Mouse (Mus musculus): Measurements from ENCODE around the gene Dcst1. TPM values are rescaled to one million over a fixed set of nuclear protein-coding genes. Genes with fewer than 3 reads are reported as not detected.

Gene Dcst1
- polyA plus RNA-seq (2017; shearing (Covaris generic)), result 1.0 TPM

DNA sequence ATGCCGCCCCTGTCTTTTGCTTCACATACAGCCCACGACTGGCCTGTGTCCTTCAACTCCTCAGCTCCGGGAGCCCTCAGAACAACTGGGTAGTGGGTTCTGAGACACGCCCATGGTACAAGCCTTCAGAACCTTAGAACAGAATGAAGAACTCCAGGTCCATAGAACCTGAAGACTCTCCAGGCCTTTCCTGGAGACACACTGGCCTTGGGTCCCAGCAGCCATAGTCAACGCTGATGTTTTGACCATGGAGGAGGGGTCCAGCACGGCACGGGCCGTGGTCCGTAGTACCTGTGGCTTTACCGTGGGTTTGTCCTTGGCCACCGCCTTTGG is at the start of gene Dcst1:
Gene Dcst1 (minus strand): TSS at position 101 of the 333 bp plus-strand sequence.

GRCm38 (mm10) chr3:89411490-89412393 is 46.7 kb upstream of the Dcst1 start, which contains the start of gene Flad1:
Gene Flad1 (minus strand): TSS chr3:89411870.

DNA sequence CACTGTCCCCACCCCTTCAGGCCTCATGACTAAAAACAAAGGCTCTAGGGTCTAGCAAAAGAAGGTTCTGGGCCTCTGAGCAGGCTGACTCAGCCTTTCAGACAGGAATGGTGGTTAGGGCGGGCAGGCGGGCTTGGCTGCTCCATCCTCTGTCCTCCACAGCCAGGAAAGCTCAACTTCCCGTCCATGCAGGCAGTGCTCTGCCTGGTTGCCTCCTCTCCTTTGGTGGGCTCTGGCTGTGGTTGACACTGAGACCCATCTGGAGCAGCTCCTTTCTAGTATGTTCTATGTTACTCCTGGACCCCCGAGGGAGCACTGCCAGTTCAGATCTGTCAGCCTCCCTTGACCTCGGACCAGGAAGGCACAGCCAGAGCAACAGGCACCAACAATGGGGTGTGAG is 37.6 kb upstream of the Dcst1 start, which contains the start of gene Lenep:
Gene Lenep (minus strand): TSS at position 101 of the 400 bp plus-strand sequence.

GRCm38 (mm10) chr3:89394006-89394893 is 29.2 kb upstream of the Dcst1 start, which contains the start of gene Zbtb7b:
Gene Zbtb7b (minus strand): TSS chr3:89394776.

GRCm38 (mm10) chr3:89361675-89362074 is 3.4 kb downstream of the Dcst1 start, which contains the start of gene Dcst2:
Gene Dcst2 (plus strand): TSS chr3:89361975.

DNA sequence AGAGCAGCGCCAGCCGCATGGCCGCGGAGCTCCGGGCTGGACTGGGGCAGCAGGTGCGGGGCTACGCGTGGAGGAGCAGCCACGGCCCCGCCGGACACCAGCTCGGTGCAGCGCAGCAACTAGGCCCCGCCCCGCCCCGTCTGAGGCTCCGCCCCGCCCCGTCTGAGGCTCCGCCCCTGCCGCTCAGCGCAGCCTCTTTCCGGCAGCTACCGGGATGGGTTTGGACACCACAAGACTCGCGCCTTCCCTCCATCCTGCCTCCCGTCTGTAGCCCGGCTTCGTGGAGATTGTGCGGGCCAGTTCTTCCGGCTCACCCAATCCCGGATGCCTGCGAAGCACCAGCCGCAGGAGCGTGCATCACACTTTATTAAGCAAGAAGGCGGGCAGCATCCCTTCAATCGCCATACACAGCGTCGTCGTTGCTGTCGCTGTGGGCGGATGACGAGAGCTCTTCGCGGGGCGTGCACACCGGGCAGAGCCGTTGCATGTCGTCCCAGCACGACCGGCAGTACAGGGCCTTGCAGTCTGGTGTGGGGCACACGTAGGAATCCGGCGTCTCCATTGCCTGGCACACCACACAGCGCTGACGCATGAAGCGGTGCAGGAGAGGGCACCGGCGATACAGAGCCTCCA is 15.1 kb downstream of the Dcst1 start, which contains the start of gene Adam15:
Gene Adam15 (minus strand): TSS at position 128 of the 633 bp plus-strand sequence.

GRCm38 (mm10) chr3:89337721-89338578 is 27.1 kb downstream of the Dcst1 start, which contains the start of gene Efna4:
Gene Efna4 (minus strand): TSS chr3:89338028.

DNA sequence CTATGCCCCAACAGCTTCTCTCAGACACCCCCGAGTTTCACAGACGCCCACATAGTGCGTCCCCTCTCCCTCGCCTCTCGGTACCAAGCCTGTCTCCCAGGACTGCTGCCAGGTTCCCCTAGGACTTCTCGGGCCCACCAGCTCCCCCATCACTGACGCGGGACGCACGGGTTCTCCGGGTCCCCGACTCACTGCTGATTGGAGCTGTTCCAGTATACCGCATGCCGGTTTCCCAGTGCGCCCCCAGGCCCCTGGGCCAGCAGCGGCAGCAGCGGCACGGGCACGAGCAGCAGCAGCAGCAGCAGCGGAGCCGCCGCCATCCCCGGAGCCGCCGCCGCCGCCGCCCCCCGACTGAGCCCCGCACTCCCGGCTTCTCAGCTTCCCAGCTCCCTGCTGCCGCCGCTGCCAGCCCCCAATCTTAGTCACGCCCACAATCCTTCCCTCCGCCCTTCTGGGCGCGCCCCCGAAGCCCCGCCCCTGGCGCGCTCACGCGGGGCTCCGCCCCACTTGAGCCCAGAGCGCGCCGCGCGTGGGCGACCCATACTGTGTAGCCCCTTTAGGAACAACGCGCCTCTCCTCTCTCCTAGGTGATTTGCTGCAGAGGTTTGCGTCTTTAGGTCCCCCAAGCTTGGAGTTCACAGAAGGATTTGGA is 42.4 kb downstream of the Dcst1 start, which contains the start of gene Efna3:
Gene Efna3 (minus strand): TSS at position 452 of the 652 bp plus-strand sequence.

Other genes starting within 250 kb of the Dcst1 start
- gene Pklr, start 229.1 kb downstream of the Dcst1 start, polyA plus RNA-seq (2017; shearing (Covaris generic)), result not detected
- gene Hcn3, start 205.1 kb downstream of the Dcst1 start, polyA plus RNA-seq (2017; shearing (Covaris generic)), result 1.4 TPM
- gene Clk2, start 200.5 kb downstream of the Dcst1 start, polyA plus RNA-seq (2017; shearing (Covaris generic)), result 24.5 TPM
- 319 TPM for gene Scamp3, start 187.8 kb downstream of the Dcst1 start, polyA plus RNA-seq (2017; shearing (Covaris generic))
- 240 TPM for gene Fam189b, start 182.1 kb downstream of the Dcst1 start, polyA plus RNA-seq (2017; shearing (Covaris generic))
- 144 TPM for gene Gba, start 162.3 kb downstream of the Dcst1 start, polyA plus RNA-seq (2017; shearing (Covaris generic))
- gene Thbs3, start 150.1 kb downstream of the Dcst1 start, polyA plus RNA-seq (2017; shearing (Covaris generic)), result 2.3 TPM
- 151 TPM for gene Mtx1, start 138.2 kb downstream of the Dcst1 start, polyA plus RNA-seq (2017; shearing (Covaris generic))
- gene Muc1, start 136.2 kb downstream of the Dcst1 start, polyA plus RNA-seq (2017; shearing (Covaris generic)), result 0.79 TPM
- 281 TPM for gene Krtcap2, start 119.3 kb downstream of the Dcst1 start, polyA plus RNA-seq (2017; shearing (Covaris generic))
- gene Trim46, start 118.9 kb downstream of the Dcst1 start, polyA plus RNA-seq (2017; shearing (Covaris generic)), result 4.5 TPM
- 132 TPM for gene Dpm3, start 105.9 kb downstream of the Dcst1 start, polyA plus RNA-seq (2017; shearing (Covaris generic))
- gene Slc50a1, start 94.7 kb downstream of the Dcst1 start, polyA plus RNA-seq (2017; shearing (Covaris generic)), result 288 TPM
- gene Efna1, start 84.1 kb downstream of the Dcst1 start, polyA plus RNA-seq (2017; shearing (Covaris generic)), result not detected
- not detected for gene Efna3, start 42.3 kb downstream of the Dcst1 start, polyA plus RNA-seq (2017; shearing (Covaris generic))
- 0.46 TPM for gene Efna4, start 27.2 kb downstream of the Dcst1 start, polyA plus RNA-seq (2017; shearing (Covaris generic))
- gene Adam15, start 15.3 kb downstream of the Dcst1 start, polyA plus RNA-seq (2017; shearing (Covaris generic)), result 7.2 TPM
- gene Dcst2, start 3.3 kb downstream of the Dcst1 start, polyA plus RNA-seq (2017; shearing (Covaris generic)), result 0.20 TPM
- gene Zbtb7b, start 29.5 kb upstream of the Dcst1 start, polyA plus RNA-seq (2017; shearing (Covaris generic)), result 62.0 TPM
- gene Lenep, start 37.5 kb upstream of the Dcst1 start, polyA plus RNA-seq (2017; shearing (Covaris generic)), result not detected
- gene Flad1, start 46.6 kb upstream of the Dcst1 start, polyA plus RNA-seq (2017; shearing (Covaris generic)), result 69.2 TPM
- 30.0 TPM for gene Cks1b, start 53.1 kb upstream of the Dcst1 start, polyA plus RNA-seq (2017; shearing (Covaris generic))
- gene Shc1, start 53.2 kb upstream of the Dcst1 start, polyA plus RNA-seq (2017; shearing (Covaris generic)), result 99.8 TPM
- 25.5 TPM for gene Pygo2, start 65.0 kb upstream of the Dcst1 start, polyA plus RNA-seq (2017; shearing (Covaris generic))
- 175 TPM for gene Pbxip1, start 71.5 kb upstream of the Dcst1 start, polyA plus RNA-seq (2017; shearing (Covaris generic))
- 27.0 TPM for gene Pmvk, start 89.3 kb upstream of the Dcst1 start, polyA plus RNA-seq (2017; shearing (Covaris generic))
- gene Kcnn3, start 154.9 kb upstream of the Dcst1 start, polyA plus RNA-seq (2017; shearing (Covaris generic)), result not detected